Mouse (Mus musculus) myocyte (in vitro differentiated cells): ENCODE measurements around the gene Lamb3. TPM values are rescaled to one million over a fixed set of nuclear protein-coding genes. Genes with fewer than 3 reads are reported as not detected.
A peak's percentile ranks its signal among the peaks of the same experiment; 100 is the strongest.

ENCODE experiments used
- H3K27me3 ChIP-seq: one replicate; pipeline ENCODE4 v1.6.1; 2011; ENCODE audit not compliant: control insufficient read depth, insufficient read depth, insufficient read length
- H3K36me3 ChIP-seq: one replicate; pipeline ENCODE4 v1.6.1; 2011; ENCODE audit not compliant: control insufficient read depth, insufficient read depth
- H3K4me2 ChIP-seq: one replicate; pipeline ENCODE4 v1.6.1; 2011; ENCODE audit warnings: low read depth, control low read depth
- H3K4me3 ChIP-seq: one replicate; pipeline ENCODE4 v1.5.1; 2011; ENCODE audit warnings: mild to moderate bottlenecking, control low read depth, moderate library complexity
- H3K79me2 ChIP-seq: one replicate; pipeline ENCODE4 v1.6.1; 2011; ENCODE audit not compliant: control insufficient read depth, insufficient read depth
- H3ac ChIP-seq: one replicate; pipeline ENCODE4 v1.6.1; 2011; ENCODE audit not compliant: control insufficient read depth, insufficient read length
- CEBPB ChIP-seq: IDR thresholded peaks from 2 replicates; pipeline ENCODE4 v1.6.1; 2011; ENCODE audit warnings: mild to moderate bottlenecking, moderate library complexity; ENCODE audit not compliant: poor library complexity, insufficient read depth, severe bottlenecking
- E2F4 ChIP-seq: IDR thresholded peaks from one replicate; pipeline ENCODE4 v1.6.1; 2011; ENCODE audit warnings: mild to moderate bottlenecking, control low read depth, moderate library complexity; ENCODE audit not compliant: insufficient read depth
- MAX ChIP-seq: IDR thresholded peaks from one replicate; pipeline ENCODE4 v1.6.1; 2011; ENCODE audit warnings: low read depth, mild to moderate bottlenecking, control low read depth
- MYOD1 ChIP-seq, 3 experiments: IDR thresholded peaks; one replicate each; pipeline ENCODE4 v1.6.1; 2011; ENCODE audit warnings: control low read depth in 2 of 3, low read depth in 2 of 3, mild to moderate bottlenecking in 2 of 3, moderate library complexity in 1 of 3; ENCODE audit not compliant: insufficient read length in 2 of 3, control insufficient read depth in 1 of 3
- MYOG ChIP-seq, 3 experiments: IDR thresholded peaks; one replicate each; pipeline ENCODE4 v1.6.1; 2011; ENCODE audit warnings: control low read depth in 2 of 3, low read depth in 2 of 3, mild to moderate bottlenecking in 2 of 3; ENCODE audit not compliant: insufficient read length in 2 of 3, control insufficient read depth in 1 of 3, insufficient read depth in 1 of 3
- POLR2A ChIP-seq: IDR thresholded peaks from one replicate; pipeline ENCODE4 v1.6.1; 2011; ENCODE audit warnings: low read depth, mild to moderate bottlenecking, control low read depth, moderate library complexity; ENCODE audit not compliant: insufficient read length
- POLR2AphosphoS2 ChIP-seq: IDR thresholded peaks from one replicate; pipeline ENCODE4 v1.6.1; 2011; ENCODE audit warnings: low read depth, control low read depth; ENCODE audit not compliant: insufficient read length
- REST ChIP-seq: IDR thresholded peaks from one replicate; pipeline ENCODE4 v1.6.1; 2011; ENCODE audit warnings: mild to moderate bottlenecking, control low read depth, moderate library complexity; ENCODE audit not compliant: insufficient read depth, insufficient read length
- SRF ChIP-seq: IDR thresholded peaks from one replicate; pipeline ENCODE4 v1.6.1; 2011; ENCODE audit warnings: low read depth; ENCODE audit not compliant: control insufficient read depth, insufficient read length
- TCF12 ChIP-seq: IDR thresholded peaks from one replicate; pipeline ENCODE4 v1.6.1; 2011; ENCODE audit warnings: mild to moderate bottlenecking, control low read depth; ENCODE audit not compliant: poor library complexity, insufficient read depth, severe bottlenecking
- TCF3 ChIP-seq: IDR thresholded peaks from one replicate; pipeline ENCODE4 v1.6.1; 2011; ENCODE audit warnings: low read depth, control low read depth; ENCODE audit not compliant: insufficient read length
- USF1 ChIP-seq: IDR thresholded peaks from one replicate; pipeline ENCODE4 v1.6.1; 2011; ENCODE audit warnings: low read depth, mild to moderate bottlenecking, control low read depth, moderate library complexity
- polyA plus RNA-seq: library from polyadenylated mRNA; unstranded; fragments of >200 nt; fragmentation: generic; extraction: Trizol; gene quantifications from one replicate; pipeline ENCODE4 v1.2.1, GENCODE M21; 2012; ENCODE audit warnings: missing spikeins

Gene Lamb3
- polyA plus RNA-seq, 1 experiment: 15.5 TPM

- TF ChIP-seq POLR2AphosphoS2: no peak
- no peak for TF ChIP-seq MAX
- no peak for TF ChIP-seq REST
- TF ChIP-seq USF1: no peak
- no peak for TF ChIP-seq CEBPB
- no peak for TF ChIP-seq E2F4
- Histone ChIP-seq H3K79me2 (no peaks in the 10 kb centered on the region), H3K4me2 (no peak overlapping the region), H3K4me3 (no peak overlapping the region), H3K27me3 (no peaks in the 10 kb centered on the region), H3ac (no peak overlapping the region), H3K36me3 (no peaks in the 10 kb centered on the region)
These were observed 54.5 kb downstream of the Lamb3 start for GRCm38 (mm10) chr1:193261897-193262548.

- no peak for TF ChIP-seq POLR2A
- no peak for TF ChIP-seq SRF
- TF ChIP-seq USF1: no peak
- no peak for TF ChIP-seq MAX
- no peak for TF ChIP-seq POLR2AphosphoS2
- no peak for TF ChIP-seq TCF12
- TF ChIP-seq REST: no peak
- no peak for TF ChIP-seq TCF3
- no peak for TF ChIP-seq MYOG (IDR thresholded peaks at IDR 0.05; ENCODE audit: control insufficient read depth in 1 of 3, insufficient read depth in 1 of 3, insufficient read length in 2 of 3, low read depth in 2 of 3)
- TF ChIP-seq MYOD1 (IDR thresholded peaks at IDR 0.05; ENCODE audit: control insufficient read depth in 1 of 3, insufficient read length in 2 of 3, low read depth in 2 of 3): no peak
- TF ChIP-seq E2F4: no peak
- no peak for TF ChIP-seq CEBPB
- Histone ChIP-seq H3K4me3 (no peak overlapping the region), H3K79me2 (no peaks in the 10 kb centered on the region), H3K36me3 (no peaks in the 10 kb centered on the region), H3K27me3 (no peaks in the 10 kb centered on the region), H3ac (no peak overlapping the region), H3K4me2 (peak overlapping the region; percentile 24)
These were observed 55.8 kb downstream of the Lamb3 start for GRCm38 (mm10) chr1:193263026-193263907.

DNA sequence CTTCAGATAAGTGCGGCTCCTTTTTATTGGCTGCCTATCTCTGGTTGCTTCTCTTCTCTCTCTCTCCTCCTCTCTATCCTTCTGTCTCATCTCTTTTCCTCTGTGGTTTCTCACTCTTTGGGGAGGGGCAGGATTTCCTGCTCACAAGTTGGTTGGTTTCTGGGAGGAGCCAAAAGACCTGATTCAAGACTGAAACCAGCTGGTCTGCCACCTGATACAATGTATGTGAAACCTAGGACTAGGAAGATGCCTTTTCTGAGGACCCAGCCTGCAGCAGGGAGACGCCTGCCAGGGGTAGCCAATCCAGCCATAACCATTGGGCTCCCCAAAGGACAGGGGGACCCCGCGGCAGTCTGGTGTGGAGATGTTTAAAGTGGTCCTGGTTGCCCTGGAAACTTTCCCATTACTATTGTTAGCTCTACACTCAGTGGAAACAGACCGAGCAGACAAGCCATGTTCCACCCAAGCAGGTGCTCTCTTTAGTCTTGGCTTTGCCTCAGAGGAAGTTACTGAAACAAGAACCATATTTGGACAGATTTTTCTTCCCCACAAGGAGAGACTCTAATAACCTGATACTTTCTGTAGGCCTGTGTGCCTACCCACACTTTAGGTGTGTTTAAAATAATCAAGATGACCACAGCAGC lies 56.6 kb downstream of the Lamb3 start, which contains the start of gene Hsd11b1:
Gene Hsd11b1, minus strand, starts transcription at position 121 of the 644 bp plus-strand sequence.
- H3K27me3 ChIP-seq: no peaks in the 10 kb centered on the region
- H3K4me2 ChIP-seq: peak within 1 kb of the TSS; percentile 24
- H3K36me3 ChIP-seq: no peaks in the 10 kb centered on the region
- TF ChIP-seq E2F4: no peak
- H3K4me3 ChIP-seq: no peak within 1 kb of the TSS
- H3ac ChIP-seq: no peak within 1 kb of the TSS
- H3K79me2 ChIP-seq: no peaks in the 10 kb centered on the region

GRCm38 (mm10) chr1:193265734-193266133 lies 58.2 kb downstream of the Lamb3 start:
- Histone ChIP-seq H3K4me2 (no peak overlapping the region), H3K27me3 (no peaks in the 10 kb centered on the region), H3K36me3 (no peaks in the 10 kb centered on the region), H3K4me3 (no peak overlapping the region), H3K79me2 (no peaks in the 10 kb centered on the region), H3ac (no peak overlapping the region)
- TF ChIP-seq REST (no peak), POLR2A (no peak), POLR2AphosphoS2 (no peak), MYOD1 (IDR thresholded peaks at IDR 0.05; ENCODE audit: control insufficient read depth in 1 of 3, insufficient read length in 2 of 3, low read depth in 2 of 3) (no peak)

GRCm38 (mm10) chr1:193270965-193271763 lies 63.7 kb downstream of the Lamb3 start:
- Histone ChIP-seq H3K27me3 (no peaks in the 10 kb centered on the region), H3K79me2 (peaks cover 4% of the 10 kb centered on the region), H3ac (no peak overlapping the region), H3K36me3 (no peaks in the 10 kb centered on the region), H3K4me3 (peak overlapping the region; percentile 80), H3K4me2 (peak overlapping the region; percentile 84)
- TF ChIP-seq POLR2A: peak; percentile 14
- TF ChIP-seq POLR2AphosphoS2: peak; percentile 72
- TF ChIP-seq CEBPB: no peak
